Mouse (Mus musculus): ENCODE results near the gene Cideb.

Gene Cideb

GRCm38 (mm10) chr14:55763166-55763565 is 4.9 kb upstream of the Cideb start:
- DNase-seq (ENCODE audit: low spot score in 2 of 2) = peak in 1 of 2 experiments; percentile 17

GRCm38 (mm10) chr14:55762001-55762821 is 4.0 kb upstream of the Cideb start:
- peak; percentile 39 to 40 for DNase-seq (ENCODE audit: low spot score in 2 of 2)

- DNase-seq (ENCODE audit: low spot score in 2 of 2) = no peak
Observed at GRCm38 (mm10) chr14:55761163-55761562, 2.9 kb upstream of the Cideb start, which contains the start of gene Ltb4r2. Ltb4r2 (plus strand) TSS chr14:55761428.

- peak; percentile 85 to 90 for DNase-seq (ENCODE audit: low spot score in 2 of 2)
Observed at GRCm38 (mm10) chr14:55760156-55760555, 1.9 kb upstream of the Cideb start.

- no peak for DNase-seq (ENCODE audit: low spot score in 2 of 2)
Observed at GRCm38 (mm10) chr14:55757566-55757965, 692 bp downstream of the Cideb start.

- no peak for DNase-seq (ENCODE audit: low spot score in 2 of 2)
Observed at GRCm38 (mm10) chr14:55747051-55747847, 11.0 kb downstream of the Cideb start.

- DNase-seq (ENCODE audit: low spot score in 2 of 2) = no peak
Observed at GRCm38 (mm10) chr14:55745861-55746237, 12.4 kb downstream of the Cideb start.

GRCm38 (mm10) chr14:55745180-55745860 is 12.9 kb downstream of the Cideb start, which contains the start of the genes Dhrs1 and Nop9:
Dhrs1 (minus strand) TSS chr14:55745690.
Nop9 (plus strand) TSS chr14:55745693.
- DNase-seq (ENCODE audit: low spot score in 2 of 2) = peak; percentile 84 to 86

- peak; percentile 87 to 90 for DNase-seq (ENCODE audit: low spot score in 2 of 2)
Observed at GRCm38 (mm10) chr14:55743711-55744110, 14.5 kb downstream of the Cideb start.

- no peak for DNase-seq (ENCODE audit: low spot score in 2 of 2)
Observed at GRCm38 (mm10) chr14:55737086-55737687, 21.1 kb downstream of the Cideb start.

GRCm38 (mm10) chr14:55735758-55736157 is 22.5 kb downstream of the Cideb start:
- no peak for DNase-seq (ENCODE audit: low spot score in 2 of 2)

- DNase-seq (ENCODE audit: low spot score in 2 of 2) = no peak
Observed at GRCm38 (mm10) chr14:55735334-55735733, 22.9 kb downstream of the Cideb start.

- DNase-seq (ENCODE audit: low spot score in 2 of 2) = no peak
Observed at GRCm38 (mm10) chr14:55734869-55735268, 23.4 kb downstream of the Cideb start.

- DNase-seq (ENCODE audit: low spot score in 2 of 2) = no peak
Observed at GRCm38 (mm10) chr14:55733889-55734288, 24.4 kb downstream of the Cideb start.

GRCm38 (mm10) chr14:55730531-55731032 is 27.7 kb downstream of the Cideb start:
- DNase-seq (ENCODE audit: low spot score in 2 of 2) = peak in 1 of 2 experiments; percentile 51

- no peak for DNase-seq (ENCODE audit: low spot score in 2 of 2)
Observed at GRCm38 (mm10) chr14:55730116-55730515, 28.1 kb downstream of the Cideb start.

GRCm38 (mm10) chr14:55727889-55728685 is 30.2 kb downstream of the Cideb start:
- DNase-seq (ENCODE audit: low spot score in 2 of 2) = no peak

GRCm38 (mm10) chr14:55726261-55726660 is 32.0 kb downstream of the Cideb start:
- no peak for DNase-seq (ENCODE audit: low spot score in 2 of 2)

GRCm38 (mm10) chr14:55724411-55724871 is 33.8 kb downstream of the Cideb start:
- no peak for DNase-seq (ENCODE audit: low spot score in 2 of 2)

- DNase-seq (ENCODE audit: low spot score in 2 of 2) = no peak
Observed at GRCm38 (mm10) chr14:55723433-55723832, 34.8 kb downstream of the Cideb start.
